Mouse (Mus musculus) heart, embryonic 12.5 days (tissue): ENCODE results near the gene Atp2c2. TPM values are rescaled to one million over a fixed set of nuclear protein-coding genes. Genes with fewer than 3 reads are reported as not detected.

Experiments
- ATAC-seq: fragments of 200-750 bp; cut with Nextera tagmentation; 2 replicates; pipeline ENCODE4 v1.8.0; 2017; ENCODE audit warnings: moderate TSS enrichment, moderate library complexity; ENCODE audit not compliant: insufficient number of reproducible peaks, low FRiP score
- H3K27ac ChIP-seq: fragments of 300-500 bp; sonication (generic); 2 replicates; pipeline ENCODE4 v1.5.1; 2016; ENCODE audit warnings: mild to moderate bottlenecking, moderate library complexity; ENCODE audit not compliant: poor library complexity, severe bottlenecking
- H3K27me3 ChIP-seq: fragments of 300-500 bp; sonication (generic); replicated peaks from 2 replicates; pipeline ENCODE4 v1.6.1; 2016; ENCODE audit warnings: mild to moderate bottlenecking, moderate library complexity
- H3K36me3 ChIP-seq: fragments of 300-500 bp; sonication (generic); 2 replicates; pipeline ENCODE4 v1.6.1; 2016; ENCODE audit warnings: mild to moderate bottlenecking, moderate library complexity
- H3K4me1 ChIP-seq: fragments of 300-500 bp; sonication (generic); replicated peaks from 2 replicates; pipeline ENCODE4 v1.6.1; 2016; ENCODE audit warnings: mild to moderate bottlenecking
- H3K4me2 ChIP-seq: fragments of 300-500 bp; sonication (generic); 2 replicates; pipeline ENCODE4 v1.6.1; 2016; ENCODE audit warnings: mild to moderate bottlenecking, moderate library complexity
- H3K4me3 ChIP-seq: fragments of 300-500 bp; sonication (generic); 2 replicates; pipeline ENCODE4 v1.5.1; 2016; ENCODE audit warnings: mild to moderate bottlenecking
- H3K9ac ChIP-seq: fragments of 300-500 bp; sonication (generic); 2 replicates; pipeline ENCODE4 v1.6.1; 2016; ENCODE audit warnings: mild to moderate bottlenecking, moderate library complexity
- H3K9me3 ChIP-seq: fragments of 300-500 bp; sonication (generic); replicated peaks from 2 replicates; pipeline ENCODE4 v1.6.1; 2016; ENCODE audit warnings: mild to moderate bottlenecking, moderate library complexity
- WGBS: fragments of 180-500 bp; shearing (Covaris S2); methylation state at CpG from one replicate; pipeline ENCODE4 v1.1.7; 2016; 5-methylcytosine and 5-hydroxymethylcytosine counted together
- polyA plus RNA-seq: library from polyadenylated mRNA; unstranded; fragments of >200 nt; fragmentation: Nextera tagmentation; extraction: Ambion mirVana; gene quantifications from 2 replicates; pipeline ENCODE4 v1.2.1, GENCODE M21; 2016

Atp2c2 gene
- polyA plus RNA-seq, 1 experiment from 2014 or later: 0.38 TPM

DNA sequence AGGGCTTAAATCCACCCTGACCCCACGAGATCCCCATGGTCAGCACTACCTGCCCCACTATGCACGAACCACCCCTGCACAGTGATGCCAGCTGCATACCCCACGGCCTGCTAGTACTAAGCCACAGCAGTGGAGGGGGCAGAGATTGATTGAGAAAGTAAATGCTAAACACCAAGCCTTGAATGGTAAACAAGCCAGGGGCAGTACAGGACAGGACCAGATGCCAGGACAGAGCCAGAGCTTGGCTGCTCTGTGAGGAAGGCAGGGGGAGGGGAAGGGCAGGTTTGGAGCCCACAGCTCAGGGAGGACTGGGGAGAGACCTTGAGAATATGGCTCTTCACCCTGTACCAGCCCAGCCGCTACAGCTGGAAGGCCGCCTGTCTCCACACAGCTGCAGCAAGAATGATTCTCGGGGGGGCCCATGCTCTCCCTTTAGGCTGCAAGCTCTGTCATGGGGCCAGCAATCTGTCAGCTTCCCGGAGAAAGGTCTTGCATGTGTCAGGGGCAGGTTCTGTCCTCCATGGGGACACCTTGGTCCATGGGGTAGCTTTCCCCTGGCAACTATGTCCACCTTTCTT, 76.9 kb downstream of the Atp2c2 start:
- ATAC-seq: no peak
- H3K4me1 ChIP-seq: peaks cover 18% of the 10 kb centered on the region
- 78% methylated on average over 7 of the region's 7 CpGs for WGBS
- 0 out of 2 replicates have a peak overlapping the region, but pooled peaks have one; percentile 87 for H3K4me2 ChIP-seq
- H3K27ac ChIP-seq: no peak overlapping the region
- no peaks in the 10 kb centered on the region for H3K9me3 ChIP-seq
- no peak overlapping the region for H3K9ac ChIP-seq
- H3K4me3 ChIP-seq: no peak overlapping the region
- H3K27me3 ChIP-seq: peaks cover 3% of the 10 kb centered on the region; the same call in 1 of the 2 replicates
- H3K36me3 ChIP-seq: peaks cover 15% of the 10 kb centered on the region

DNA sequence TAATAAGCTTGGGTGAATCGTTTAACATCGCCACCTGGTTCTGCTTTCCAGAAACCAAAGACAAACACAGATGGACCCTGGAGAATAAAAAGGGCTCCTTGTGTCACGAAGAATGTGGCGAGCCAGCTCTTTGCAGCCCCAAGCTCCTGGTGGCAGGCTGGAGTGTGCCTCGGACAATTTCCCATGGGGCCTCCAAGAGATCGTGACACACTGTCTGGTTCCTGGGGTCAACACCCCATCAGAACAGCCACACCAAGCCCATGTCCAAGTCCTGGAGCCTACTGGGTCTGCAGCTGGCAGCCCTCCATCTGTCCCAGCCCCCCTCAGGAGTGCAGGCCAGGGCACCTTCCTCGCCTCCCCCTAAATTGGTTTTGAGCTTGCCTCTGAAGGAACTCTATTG, 78.0 kb downstream of the Atp2c2 start:
- ATAC-seq: peak; percentile 20

DNA sequence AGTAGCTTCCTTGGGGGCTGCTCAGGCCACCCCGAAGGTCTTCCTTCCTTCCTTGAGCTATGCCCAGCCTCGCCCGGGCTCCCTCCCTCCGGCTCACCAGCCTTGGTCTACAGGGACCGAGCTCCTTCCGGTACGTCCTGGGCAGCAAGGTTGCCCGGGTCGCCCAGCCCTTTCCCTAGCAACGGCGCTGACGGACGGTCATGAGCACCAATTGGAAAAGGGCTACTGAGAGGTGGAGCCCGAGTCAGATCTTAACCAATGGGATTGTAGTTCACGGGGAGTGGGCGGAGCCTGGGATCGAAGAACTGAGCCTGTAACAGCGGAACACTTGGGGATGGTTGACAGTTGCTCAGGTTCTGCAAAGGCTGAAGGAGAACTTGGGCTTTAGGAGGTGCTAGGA, 78.5 kb downstream of the Atp2c2 start, which contains the start of gene Tldc1:
Gene Tldc1, minus strand, starts transcription at position 154 of the 400 bp plus-strand sequence.
- WGBS: under 1% methylated on average over 18 of the region's 18 CpGs
- Histone ChIP-seq H3K4me2 (peak within 1 kb of the TSS; percentile 87), H3K9me3 (no peaks in the 10 kb centered on the region), H3K4me3 (peak within 1 kb of the TSS; percentile 63), H3K4me1 (peaks cover 18% of the 10 kb centered on the region), H3K27me3 (peaks cover 3% of the 10 kb centered on the region; the same call in 1 of the 2 replicates), H3K27ac (peak within 1 kb of the TSS; percentile 76), H3K36me3 (peaks cover 3% of the 10 kb centered on the region; the same call in 1 of the 2 replicates), H3K9ac (peak within 1 kb of the TSS; percentile 80)
- peak; percentile 97 for ATAC-seq

More for the DNA sequence above, 78.0 kb downstream of the Atp2c2 start:
- Histone ChIP-seq H3K9me3 (no peaks in the 10 kb centered on the region), H3K36me3 (peaks cover 8% of the 10 kb centered on the region; the same call in 1 of the 2 replicates), H3K4me1 (peaks cover 18% of the 10 kb centered on the region), H3K4me2 (peak overlapping the region; percentile 87), H3K27ac (peak overlapping the region; percentile 76), H3K4me3 (peak overlapping the region; percentile 63), H3K9ac (peak overlapping the region; percentile 80), H3K27me3 (peaks cover 3% of the 10 kb centered on the region; the same call in 1 of the 2 replicates)
- 26% methylated on average over 7 of the region's 7 CpGs for WGBS

DNA sequence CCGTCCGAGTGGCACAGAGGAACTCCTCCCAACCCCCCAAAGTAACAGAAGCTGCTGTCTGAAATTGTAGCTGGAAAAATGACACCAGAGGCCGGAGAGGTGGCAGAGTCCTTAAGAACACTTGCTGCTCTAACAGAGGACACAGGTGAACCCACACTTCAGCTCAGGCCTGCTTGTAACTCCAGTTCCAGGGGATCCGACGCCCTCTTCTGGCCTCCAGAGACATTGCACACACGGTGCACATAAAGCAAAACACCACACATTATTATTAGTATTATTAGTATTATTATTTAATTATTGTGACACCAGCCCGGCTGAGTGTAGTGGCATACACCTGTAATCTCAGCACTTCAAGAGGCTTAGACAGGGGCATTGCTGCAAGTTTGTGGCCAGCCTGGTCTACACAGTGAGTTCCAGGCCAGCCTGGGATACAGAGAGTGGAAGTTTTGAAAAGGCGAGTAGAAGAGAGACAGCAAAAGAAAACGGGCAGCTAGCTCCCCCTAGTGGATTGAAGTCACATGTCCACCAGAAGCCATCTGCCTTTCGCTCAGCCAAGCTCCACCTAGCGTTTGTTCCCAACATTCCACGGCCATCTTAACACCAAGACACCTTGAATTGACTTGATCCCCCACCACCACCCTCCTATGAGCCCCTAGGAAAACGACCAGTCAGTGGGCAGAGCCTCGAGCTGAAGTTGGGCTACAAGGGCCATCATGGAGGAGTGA, 79.4 kb downstream of the Atp2c2 start:
- 22% methylated on average over 14 of the region's 14 CpGs for WGBS
- ATAC-seq: 0 out of 2 replicates have a peak, but pooled peaks have one; percentile 12
- Histone ChIP-seq H3K9me3 (no peaks in the 10 kb centered on the region), H3K36me3 (no peaks in the 10 kb centered on the region), H3K9ac (no peak overlapping the region; the same call in 1 of the 2 replicates), H3K27me3 (peaks cover 3% of the 10 kb centered on the region; the same call in 1 of the 2 replicates), H3K4me1 (peaks cover 26% of the 10 kb centered on the region), H3K4me2 (peak overlapping the region; percentile 87), H3K27ac (peak overlapping the region; percentile 54; the same call in 1 of the 2 replicates), H3K4me3 (peak overlapping the region; percentile 63; the same call in 1 of the 2 replicates)

DNA sequence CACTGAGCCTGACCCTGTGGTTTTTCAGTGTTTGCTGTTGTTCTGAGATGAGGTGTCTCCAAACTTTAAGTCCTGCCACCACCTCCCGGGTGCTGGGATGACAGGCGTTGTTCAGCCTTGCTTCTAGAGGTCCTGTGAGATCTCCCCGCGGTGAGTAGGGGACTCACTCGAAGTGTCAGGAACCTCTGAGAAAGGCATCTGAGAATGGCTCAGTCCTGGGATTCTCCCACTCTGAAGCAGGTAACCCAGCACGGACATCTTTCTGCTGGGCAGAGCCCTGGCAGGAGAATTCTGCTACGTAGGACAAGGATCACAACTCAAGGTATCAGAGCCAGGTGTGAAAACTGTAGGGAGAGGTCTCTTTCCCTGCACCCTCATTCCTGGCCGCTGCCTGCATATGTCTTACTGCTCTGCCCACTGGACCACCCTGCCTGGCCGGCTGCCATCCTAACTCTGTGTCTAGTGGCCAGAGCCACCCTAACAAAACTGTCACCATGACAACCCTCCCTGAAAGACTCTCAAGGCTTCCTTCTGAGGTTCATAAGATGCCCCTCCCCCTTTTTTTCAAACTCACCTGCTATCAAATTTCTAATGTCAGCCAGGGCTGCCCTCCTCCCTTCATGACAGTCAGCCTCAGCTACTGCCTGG, 80.7 kb downstream of the Atp2c2 start:
- Histone ChIP-seq H3K4me1 (peaks cover 31% of the 10 kb centered on the region), H3K9ac (no peak overlapping the region), H3K27me3 (peaks cover 3% of the 10 kb centered on the region; the same call in 1 of the 2 replicates), H3K4me2 (no peak overlapping the region), H3K4me3 (no peak overlapping the region), H3K36me3 (no peaks in the 10 kb centered on the region), H3K9me3 (no peaks in the 10 kb centered on the region), H3K27ac (no peak overlapping the region)
- no peak for ATAC-seq
- WGBS: 72% methylated on average over 9 of the region's 9 CpGs

DNA sequence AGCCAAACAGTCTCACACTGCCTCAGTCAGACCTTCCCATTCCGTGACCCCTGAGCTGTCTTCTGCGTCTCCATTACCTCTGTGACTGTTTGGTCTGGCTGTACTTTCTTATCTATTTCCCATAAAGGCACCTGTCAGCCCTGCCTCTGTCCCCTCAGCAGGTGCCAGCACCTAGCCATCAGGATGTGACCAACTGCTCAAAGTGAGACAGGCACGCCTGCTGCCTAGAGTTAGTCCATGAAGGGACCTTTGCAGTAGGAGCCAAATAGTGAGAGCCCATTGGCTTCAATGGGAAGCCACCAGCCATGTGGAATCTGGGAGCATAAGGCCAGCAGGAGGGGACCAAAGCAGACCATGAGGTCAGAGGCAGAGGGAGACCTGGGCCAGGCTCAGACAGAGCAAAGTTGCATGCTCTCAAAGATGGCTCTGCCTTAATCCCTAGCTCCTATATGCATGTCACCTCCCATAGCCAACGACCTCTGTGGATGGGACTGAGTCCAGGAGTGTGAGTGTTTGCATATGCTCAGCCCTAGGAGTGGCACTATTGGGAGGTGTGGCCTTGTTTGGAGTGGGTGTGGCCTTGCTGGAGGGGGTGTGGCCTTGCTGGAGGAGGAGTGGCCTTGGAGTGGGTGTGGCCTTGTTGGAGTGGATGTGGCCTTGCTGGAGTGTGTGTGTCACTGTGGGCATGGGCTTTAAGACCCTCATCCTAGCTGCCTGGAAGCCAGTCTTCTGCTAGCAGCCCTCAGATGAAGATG, 81.5 kb downstream of the Atp2c2 start:
- Histone ChIP-seq H3K9ac (no peak overlapping the region), H3K27me3 (peaks cover 8% of the 10 kb centered on the region), H3K27ac (no peak overlapping the region), H3K4me1 (peaks cover 33% of the 10 kb centered on the region), H3K9me3 (no peaks in the 10 kb centered on the region), H3K4me3 (no peak overlapping the region), H3K36me3 (no peaks in the 10 kb centered on the region), H3K4me2 (no peak overlapping the region)
- 57% methylated on average over 4 of the region's 4 CpGs for WGBS
- ATAC-seq: no peak

DNA sequence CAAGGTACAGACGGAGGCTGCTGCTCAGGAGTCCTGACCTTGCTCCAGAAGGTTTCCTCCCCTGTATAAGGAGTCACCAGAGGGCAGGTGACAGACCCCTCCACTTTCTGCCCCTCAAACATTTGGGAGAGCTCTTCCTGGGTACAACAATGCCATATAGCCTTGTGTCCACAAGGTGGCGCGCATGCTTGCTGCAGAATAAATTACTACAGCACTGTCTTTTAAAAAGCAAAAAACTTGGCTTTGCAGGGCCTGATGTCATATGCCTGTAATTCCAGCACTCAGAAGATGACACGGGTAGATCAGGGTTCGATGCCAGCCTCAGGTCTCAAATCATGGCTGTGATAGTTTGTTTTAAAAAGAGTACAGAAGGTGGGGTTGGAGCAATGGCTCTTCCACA, 82.9 kb downstream of the Atp2c2 start:
- no peak overlapping the region for H3K4me2 ChIP-seq
- no peak overlapping the region for H3K9ac ChIP-seq
- 5% methylated on average over 5 of the region's 5 CpGs for whole genome bisulfite sequencing
- H3K27me3 ChIP-seq: peaks cover 13% of the 10 kb centered on the region
- no peaks in the 10 kb centered on the region for H3K36me3 ChIP-seq
- H3K4me3 ChIP-seq: no peak overlapping the region
- H3K27ac ChIP-seq: no peak overlapping the region
- no peaks in the 10 kb centered on the region for H3K9me3 ChIP-seq
- no peak for ATAC-seq
- H3K4me1 ChIP-seq: peaks cover 24% of the 10 kb centered on the region

DNA sequence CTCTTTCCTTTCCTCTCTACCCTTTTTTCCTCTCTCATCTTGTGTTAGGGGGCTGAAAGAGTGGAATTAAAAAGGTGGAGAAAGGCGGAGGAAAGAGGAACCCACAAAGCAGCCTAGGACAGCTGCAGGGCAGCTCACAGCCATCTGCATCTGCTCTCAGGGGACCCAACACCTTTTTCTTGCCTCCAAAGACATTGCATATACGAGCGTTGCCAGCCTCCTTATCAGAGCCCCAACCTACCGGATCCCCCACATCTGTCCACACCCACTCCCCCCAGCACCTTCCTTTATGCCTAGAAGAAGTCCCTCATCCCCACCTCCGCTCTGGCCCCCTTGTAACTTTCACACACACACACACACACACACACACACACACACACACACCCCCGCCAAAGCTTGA, 83.8 kb downstream of the Atp2c2 start:
- H3K4me3 ChIP-seq: no peak overlapping the region
- peaks cover 22% of the 10 kb centered on the region for H3K4me1 ChIP-seq
- 67% methylated on average over 6 of the region's 6 CpGs for WGBS
- H3K36me3 ChIP-seq: no peaks in the 10 kb centered on the region
- peaks cover 15% of the 10 kb centered on the region for H3K27me3 ChIP-seq
- no peaks in the 10 kb centered on the region for H3K9me3 ChIP-seq
- no peak overlapping the region for H3K4me2 ChIP-seq
- 0 out of 2 replicates have a peak overlapping the region, but pooled peaks have one; percentile 29 for H3K9ac ChIP-seq
- no peak overlapping the region for H3K27ac ChIP-seq
- ATAC-seq: no peak

DNA sequence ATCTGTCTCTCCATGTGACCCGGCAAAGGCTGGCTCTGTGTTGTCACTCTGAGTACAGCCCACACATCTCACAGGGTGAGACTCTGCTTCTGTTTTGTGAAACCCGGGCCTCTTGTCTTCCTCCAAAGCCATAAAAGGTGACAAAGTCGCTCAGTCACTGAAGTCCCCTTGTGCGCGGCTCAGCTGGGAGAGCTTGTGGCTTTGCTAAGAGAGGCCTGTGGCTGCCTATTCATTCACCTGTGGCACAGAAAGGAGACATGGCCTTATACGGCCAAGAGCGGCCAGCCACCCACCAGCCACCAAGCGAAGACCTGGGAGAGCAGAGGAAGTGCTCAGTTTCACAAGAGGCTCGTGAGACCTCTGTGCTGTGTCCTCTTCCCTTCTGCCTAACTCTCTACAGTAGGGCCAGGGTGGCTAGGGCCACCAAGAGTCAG, 84.3 kb downstream of the Atp2c2 start:
- Histone ChIP-seq H3K4me1 (peaks cover 16% of the 10 kb centered on the region), H3K4me2 (no peak overlapping the region), H3K27ac (no peak overlapping the region), H3K9me3 (no peaks in the 10 kb centered on the region), H3K36me3 (no peaks in the 10 kb centered on the region), H3K4me3 (no peak overlapping the region), H3K9ac (0 out of 2 replicates have a peak overlapping the region, but pooled peaks have one; percentile 29), H3K27me3 (peaks cover 21% of the 10 kb centered on the region)
- ATAC-seq: no peak
- WGBS: 37% methylated on average over 9 of the region's 9 CpGs

GRCm38 (mm10) chr8:119784676-119785075, 84.9 kb downstream of the Atp2c2 start:
- Histone ChIP-seq H3K36me3 (no peaks in the 10 kb centered on the region), H3K27ac (no peak overlapping the region), H3K4me1 (peaks cover 16% of the 10 kb centered on the region), H3K4me3 (no peak overlapping the region), H3K9ac (no peak overlapping the region), H3K27me3 (peaks cover 22% of the 10 kb centered on the region), H3K4me2 (no peak overlapping the region), H3K9me3 (no peaks in the 10 kb centered on the region)
- 76% methylated on average over 7 of the region's 7 CpGs for WGBS
- ATAC-seq: no peak
